Mouse (Mus musculus) testis, adult 2 months (tissue): ENCODE measurements around the gene Slc11a1. TPM values are rescaled to one million over a fixed set of nuclear protein-coding genes. Genes with fewer than 3 reads are reported as not detected.

Source experiments
- H3K27ac ChIP-seq: fragments of 200-500 bp; 2 replicates; pipeline ENCODE4 v1.5.1; 2012; ENCODE audit warnings: low read depth, low read length; ENCODE audit not compliant: control insufficient read depth, insufficient read depth
- H3K27me3 ChIP-seq: fragments of 200-500 bp; 2 replicates; pipeline ENCODE4 v1.6.1; 2012; ENCODE audit warnings: mild to moderate bottlenecking, low read length, moderate library complexity; ENCODE audit not compliant: control insufficient read depth, insufficient read depth
- H3K36me3 ChIP-seq: fragments of 200-500 bp; 2 replicates; pipeline ENCODE4 v1.6.1; 2012; ENCODE audit warnings: mild to moderate bottlenecking, low read length; ENCODE audit not compliant: control insufficient read depth, insufficient read depth
- H3K4me1 ChIP-seq: fragments of 200-500 bp; 2 replicates; pipeline ENCODE4 v1.6.1; 2012; ENCODE audit warnings: low read length; ENCODE audit not compliant: control insufficient read depth, insufficient read depth
- H3K4me3 ChIP-seq: fragments of 200-500 bp; 2 replicates; pipeline ENCODE4 v1.5.1; 2012; ENCODE audit warnings: low read depth, mild to moderate bottlenecking, low read length, moderate library complexity, mixed read lengths; ENCODE audit not compliant: control insufficient read depth
- CTCF ChIP-seq: fragments of 200-500 bp; IDR thresholded peaks from 2 replicates; pipeline ENCODE4 v1.5.1; 2012; ENCODE audit warnings: low read depth, mild to moderate bottlenecking, inconsistent platforms, low read length, moderate library complexity; ENCODE audit not compliant: control insufficient read depth, insufficient read depth, insufficient replicate concordance
- POLR2A ChIP-seq: fragments of 200-500 bp; IDR thresholded peaks from 2 replicates; pipeline ENCODE4 v1.6.1; 2012; ENCODE audit warnings: low read depth, mild to moderate bottlenecking, inconsistent platforms, low read length, moderate library complexity; ENCODE audit not compliant: control insufficient read depth
- polyA plus RNA-seq: library from polyadenylated mRNA; depleted of rRNA; stranded (reverse); fragments of >200 nt; gene quantifications from 2 replicates; pipeline ENCODE4 v1.2.3, GENCODE M21; 2012

Gene Slc11a1
- polyA plus RNA-seq, 1 experiment = 3.1 TPM

GRCm38 (mm10) chr1:74404206-74404605 lies 29.2 kb downstream of the Slc11a1 start:
- no peak overlapping the region for H3K4me3 ChIP-seq
- H3K4me1 ChIP-seq = peaks cover 3% of the 10 kb centered on the region
- H3K27ac ChIP-seq = no peak overlapping the region
- TF ChIP-seq CTCF (no peak), POLR2A (no peak)
- no peaks in the 10 kb centered on the region for H3K36me3 ChIP-seq
- H3K27me3 ChIP-seq = no peaks in the 10 kb centered on the region

GRCm38 (mm10) chr1:74408589-74409504 lies 33.9 kb downstream of the Slc11a1 start, which contains the start of gene Vil1:
Gene Vil1 (plus strand): TSS chr1:74409376.
- H3K4me3 ChIP-seq = no peak within 1 kb of the TSS
- H3K27ac ChIP-seq = no peak within 1 kb of the TSS
- TF ChIP-seq POLR2A (no peak), CTCF (no peak)
- no peaks in the 10 kb centered on the region for H3K27me3 ChIP-seq
- H3K36me3 ChIP-seq = no peaks in the 10 kb centered on the region
- peaks cover 7% of the 10 kb centered on the region for H3K4me1 ChIP-seq

GRCm38 (mm10) chr1:74411753-74412325 lies 36.8 kb downstream of the Slc11a1 start:
- peaks cover 10% of the 10 kb centered on the region for H3K4me1 ChIP-seq
- no peaks in the 10 kb centered on the region for H3K36me3 ChIP-seq
- no peak overlapping the region for H3K4me3 ChIP-seq
- no peak overlapping the region for H3K27ac ChIP-seq
- no peaks in the 10 kb centered on the region for H3K27me3 ChIP-seq
- TF ChIP-seq POLR2A (no peak), CTCF (no peak)

- Histone ChIP-seq H3K27me3 (no peaks in the 10 kb centered on the region), H3K36me3 (no peaks in the 10 kb centered on the region), H3K4me3 (no peak overlapping the region), H3K4me1 (peaks cover 10% of the 10 kb centered on the region), H3K27ac (no peak overlapping the region)
- no peak for TF ChIP-seq CTCF
- no peak for TF ChIP-seq POLR2A
These were observed 37.7 kb downstream of the Slc11a1 start for GRCm38 (mm10) chr1:74412711-74413110.

- Histone ChIP-seq H3K27me3 (no peaks in the 10 kb centered on the region), H3K4me3 (no peak overlapping the region; the same call in 1 of the 2 replicates), H3K27ac (no peak overlapping the region), H3K36me3 (no peaks in the 10 kb centered on the region), H3K4me1 (peaks cover 16% of the 10 kb centered on the region)
- no peak for TF ChIP-seq POLR2A
- no peak for TF ChIP-seq CTCF
These were observed 40.1 kb downstream of the Slc11a1 start for GRCm38 (mm10) chr1:74415143-74415542.

GRCm38 (mm10) chr1:74418747-74419439 lies 43.9 kb downstream of the Slc11a1 start:
- no peak overlapping the region for H3K4me3 ChIP-seq
- H3K27me3 ChIP-seq = no peaks in the 10 kb centered on the region
- H3K4me1 ChIP-seq = peaks cover 12% of the 10 kb centered on the region
- H3K27ac ChIP-seq = no peak overlapping the region
- no peaks in the 10 kb centered on the region for H3K36me3 ChIP-seq
- TF ChIP-seq POLR2A = no peak
- no peak for TF ChIP-seq CTCF

- TF ChIP-seq CTCF (no peak), POLR2A (no peak)
- H3K27me3 ChIP-seq = no peaks in the 10 kb centered on the region
- H3K36me3 ChIP-seq = no peaks in the 10 kb centered on the region
- no peak overlapping the region for H3K27ac ChIP-seq
- peaks cover 12% of the 10 kb centered on the region for H3K4me1 ChIP-seq
- H3K4me3 ChIP-seq = no peak overlapping the region
These were observed 44.4 kb downstream of the Slc11a1 start for GRCm38 (mm10) chr1:74419440-74419794.
